Mouse (Mus musculus) CH12.LX (cell line): ENCODE measurements around the gene Rpl10a.

Source experiments
- BHLHE40 ChIP-seq: IDR thresholded peaks from 2 replicates; pipeline ENCODE4 v1.6.1; 2011; ENCODE audit warnings: mild to moderate bottlenecking, low read depth, low read length, improper control_type of control experiment
- CTCF ChIP-seq, 2 experiments: IDR thresholded peaks in 1 of 2; conservative IDR thresholded peaks in 1 of 2; 2 replicates each; pipeline ENCODE4 v1.5.1; 2011 to 2012; ENCODE audit warnings: low read depth in 2 of 2, low read length in 2 of 2, improper control_type of control experiment in 1 of 2, inconsistent platforms in 1 of 2, mild to moderate bottlenecking in 1 of 2, moderate library complexity in 1 of 2
- ELF1 ChIP-seq: IDR thresholded peaks from 2 replicates; pipeline ENCODE4 v1.6.1; 2014; ENCODE audit warnings: low read depth, mild to moderate bottlenecking, inconsistent platforms, low read length, improper control_type of control experiment
- EP300 ChIP-seq: IDR thresholded peaks from 2 replicates; pipeline ENCODE4 v1.6.1; 2011; ENCODE audit warnings: low read length, improper control_type of control experiment
- HCFC1 ChIP-seq: IDR thresholded peaks from 2 replicates; pipeline ENCODE4 v1.6.1; 2012; ENCODE audit warnings: low read depth, mild to moderate bottlenecking, inconsistent platforms, low read length, improper control_type of control experiment
- MAFK ChIP-seq: IDR thresholded peaks from 2 replicates; pipeline ENCODE4 v1.6.1; 2011; ENCODE audit warnings: low read length, improper control_type of control experiment; ENCODE audit not compliant: insufficient replicate concordance
- MAZ ChIP-seq: IDR thresholded peaks from 2 replicates; pipeline ENCODE4 v1.6.1; 2012; ENCODE audit warnings: low read depth, mild to moderate bottlenecking, inconsistent platforms, low read length, improper control_type of control experiment, moderate library complexity
- POLR2A ChIP-seq: IDR thresholded peaks from 2 replicates; pipeline ENCODE4 v1.6.1; 2011; ENCODE audit warnings: low read depth, mild to moderate bottlenecking, improper control_type of control experiment, low read length
- RAD21 ChIP-seq: IDR thresholded peaks from 2 replicates; pipeline ENCODE4 v1.6.1; 2011; ENCODE audit warnings: low read depth, mild to moderate bottlenecking, low read length, improper control_type of control experiment, moderate library complexity
- SIN3A ChIP-seq: IDR thresholded peaks from 2 replicates; pipeline ENCODE4 v1.6.1; 2012; ENCODE audit warnings: low read length, improper control_type of control experiment, inconsistent platforms
- TCF12 ChIP-seq: IDR thresholded peaks from 2 replicates; pipeline ENCODE4 v1.6.1; 2014; ENCODE audit warnings: low read depth, mild to moderate bottlenecking, inconsistent platforms, low read length, improper control_type of control experiment
- USF1 ChIP-seq: IDR thresholded peaks from 2 replicates; pipeline ENCODE4 v1.6.1; 2014; ENCODE audit warnings: low read depth, mild to moderate bottlenecking, inconsistent platforms, low read length, improper control_type of control experiment
- USF2 ChIP-seq: conservative IDR thresholded peaks from 2 replicates; pipeline ENCODE4 v1.6.1; 2011; ENCODE audit warnings: low read depth, low read length, improper control_type of control experiment
- ZKSCAN1 ChIP-seq: IDR thresholded peaks from 2 replicates; pipeline ENCODE4 v1.6.1; 2012; ENCODE audit warnings: low read depth, inconsistent platforms, low read length, improper control_type of control experiment, borderline replicate concordance

DNA sequence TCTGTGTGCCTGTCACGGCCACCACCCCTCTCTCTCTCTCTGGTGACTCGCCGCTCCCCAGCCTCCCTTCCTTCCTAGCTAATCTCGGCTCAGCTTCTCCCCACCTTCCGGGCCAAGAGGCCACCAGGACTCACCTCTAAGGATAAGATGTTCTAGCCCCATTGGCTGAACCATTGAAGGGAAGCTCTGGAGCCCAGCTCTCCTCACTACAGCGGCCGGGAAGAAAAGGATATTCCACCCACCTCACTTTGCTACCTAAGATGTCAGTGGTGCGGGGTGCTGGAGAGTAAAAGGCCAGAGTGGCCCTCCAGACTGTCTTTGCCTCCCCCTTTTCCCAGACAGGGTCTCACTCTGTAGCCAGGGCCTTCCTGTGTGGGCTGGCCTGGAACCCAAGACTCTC, 36.9 kb downstream of the Rpl10a start, which contains the start of gene Tulp1:
- TF ChIP-seq HCFC1 (no peak), SIN3A (no peak), CTCF (conservative IDR thresholded peaks at IDR 0.05 in 1 of 2, IDR thresholded peaks at IDR 0.05 in 1 of 2; ENCODE audit: low read depth in 2 of 2, low read length in 2 of 2) (no peak), MAFK (no peak), ZKSCAN1 (no peak), USF2 (no peak), EP300 (no peak), TCF12 (no peak), POLR2A (no peak), BHLHE40 (no peak), MAZ (no peak), RAD21 (no peak), USF1 (no peak), ELF1 (no peak)
